Mouse (Mus musculus) kidney, embryonic 14.5 days (tissue): Measurements from ENCODE around the gene Uhrf1. TPM values are rescaled to one million over a fixed set of nuclear protein-coding genes. Genes with fewer than 3 reads are reported as not detected.

Experiments
- ATAC-seq: fragments of 200-750 bp; cut with Nextera tagmentation; 2 replicates; pipeline ENCODE4 v1.8.0; 2017; ENCODE audit warnings: moderate number of reproducible peaks, mild to moderate bottlenecking, moderate TSS enrichment, moderate library complexity; ENCODE audit not compliant: low FRiP score, low TSS enrichment
- H3K27ac ChIP-seq: fragments of 300-500 bp; sonication (generic); 2 replicates; pipeline ENCODE4 v1.5.1; 2014; ENCODE audit warnings: low read depth, mild to moderate bottlenecking, low read length, moderate library complexity, mixed read lengths
- H3K27me3 ChIP-seq: fragments of 300-500 bp; sonication (generic); 2 replicates; pipeline ENCODE4 v1.6.1; 2014; ENCODE audit warnings: mild to moderate bottlenecking, low read length; ENCODE audit not compliant: control insufficient read depth, insufficient read depth
- H3K36me3 ChIP-seq: fragments of 300-500 bp; sonication (generic); 2 replicates; pipeline ENCODE4 v1.6.1; 2014; ENCODE audit warnings: low read length, mixed read lengths; ENCODE audit not compliant: control insufficient read depth, insufficient read depth
- H3K4me1 ChIP-seq: fragments of 300-500 bp; sonication (generic); 2 replicates; pipeline ENCODE4 v1.6.1; 2014; ENCODE audit warnings: low read length, mixed read lengths; ENCODE audit not compliant: control insufficient read depth, insufficient read depth
- H3K4me2 ChIP-seq: fragments of 300-500 bp; sonication (generic); replicated peaks from 2 replicates; pipeline ENCODE4 v1.6.1; 2014; ENCODE audit warnings: low read depth, mild to moderate bottlenecking, low read length
- H3K4me3 ChIP-seq: fragments of 300-500 bp; sonication (generic); 2 replicates; pipeline ENCODE4 v1.5.1; 2014; ENCODE audit warnings: mild to moderate bottlenecking, low read length
- H3K9ac ChIP-seq: fragments of 300-500 bp; sonication (generic); 2 replicates; pipeline ENCODE4 v1.6.1; 2014; ENCODE audit warnings: low read depth, mild to moderate bottlenecking, low read length, moderate library complexity
- H3K9me3 ChIP-seq: fragments of 300-500 bp; sonication (generic); 2 replicates; pipeline ENCODE4 v1.6.1; 2016; ENCODE audit warnings: low read length; ENCODE audit not compliant: control insufficient read depth
- WGBS: fragments of 180-500 bp; shearing (Covaris S2); extraction: QIAGEN DNeasy Blood & Tissue Kit; methylation state at CpG from one replicate; pipeline ENCODE4 v1.1.7; 2014; 5-methylcytosine and 5-hydroxymethylcytosine counted together
- polyA plus RNA-seq: library from polyadenylated mRNA; unstranded; fragments of >200 nt; fragmentation: Nextera tagmentation; extraction: Ambion mirVana; gene quantifications from 2 replicates; pipeline ENCODE4 v1.2.1, GENCODE M21; 2014

Uhrf1 gene
- polyA plus RNA-seq, 1 experiment from 2014 or later = 143 TPM

DNA sequence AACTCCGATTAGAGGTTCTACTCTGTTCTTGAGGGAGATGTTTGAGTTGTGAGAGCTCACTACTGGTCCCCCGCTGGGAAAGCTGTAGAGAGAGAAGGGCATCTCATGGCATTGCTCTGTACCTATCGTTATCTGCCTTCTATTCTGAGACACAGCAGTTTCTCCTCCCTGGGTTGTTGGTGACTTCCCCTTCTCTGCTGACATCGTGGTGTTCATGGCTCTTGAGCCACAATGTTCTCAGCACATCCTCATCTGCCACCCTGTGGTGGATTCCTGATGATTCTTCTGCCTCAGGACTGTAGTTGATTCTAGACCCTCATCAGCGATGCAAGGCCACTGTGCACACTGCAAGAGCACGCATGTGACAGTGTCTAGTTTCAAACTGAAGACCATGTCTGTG lies 34.7 kb downstream of the Uhrf1 start:
- ATAC-seq = no peak
- no peak overlapping the region for H3K9ac ChIP-seq
- H3K4me3 ChIP-seq = no peak overlapping the region
- H3K9me3 ChIP-seq = no peaks in the 10 kb centered on the region
- H3K4me2 ChIP-seq = no peak overlapping the region
- WGBS = 92% methylated on average over 6 of the region's 6 CpGs
- H3K27me3 ChIP-seq = no peaks in the 10 kb centered on the region
- no peaks in the 10 kb centered on the region for H3K4me1 ChIP-seq
- no peak overlapping the region for H3K27ac ChIP-seq
- no peaks in the 10 kb centered on the region; the same call in 1 of the 2 replicates for H3K36me3 ChIP-seq

DNA sequence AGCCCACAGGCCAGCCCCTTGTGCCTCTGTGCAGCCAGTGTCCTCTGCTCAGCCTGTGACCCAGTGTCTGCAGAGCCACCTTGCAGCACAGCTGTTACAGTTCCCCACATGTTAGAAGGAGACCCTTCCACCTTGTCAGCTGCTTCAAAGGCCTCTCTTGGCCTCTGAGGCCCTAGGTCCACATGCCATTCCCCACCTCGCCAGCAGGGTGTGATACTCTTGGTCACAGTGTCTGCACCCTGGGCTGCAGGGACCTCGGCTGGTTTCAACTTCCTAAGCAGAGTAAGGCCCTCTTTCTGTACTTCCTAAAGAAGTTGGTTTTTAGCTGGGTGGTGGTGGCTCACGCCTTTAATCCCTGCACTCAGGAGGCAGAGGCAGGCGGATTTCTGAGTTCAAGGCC lies 35.8 kb downstream of the Uhrf1 start:
- Histone ChIP-seq H3K9ac (no peak overlapping the region), H3K27me3 (no peaks in the 10 kb centered on the region), H3K4me1 (no peaks in the 10 kb centered on the region), H3K4me2 (no peak overlapping the region), H3K9me3 (no peaks in the 10 kb centered on the region), H3K36me3 (no peaks in the 10 kb centered on the region; the same call in 1 of the 2 replicates), H3K27ac (no peak overlapping the region), H3K4me3 (no peak overlapping the region)
- ATAC-seq = no peak
- WGBS = 57% methylated on average over 4 of the region's 4 CpGs

DNA sequence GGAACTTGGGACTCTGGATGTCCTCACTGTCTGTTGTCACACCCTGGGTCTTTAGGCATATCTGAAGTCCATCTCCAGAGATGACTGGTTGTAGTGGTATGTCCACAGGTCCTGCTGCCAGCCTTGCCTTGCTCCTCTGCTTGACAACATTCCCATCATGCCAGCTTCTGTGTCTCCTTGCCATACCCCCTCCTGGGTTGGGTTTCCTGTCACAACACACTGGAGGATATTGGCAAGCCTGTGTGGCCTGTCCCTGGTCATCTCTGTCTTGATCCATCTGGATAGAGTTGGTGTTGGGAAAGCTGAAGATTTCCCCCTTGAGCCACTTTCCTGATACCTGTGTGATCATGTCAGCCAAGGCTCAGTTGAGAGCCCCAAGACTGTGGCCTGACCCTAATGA lies 37.6 kb downstream of the Uhrf1 start:
- no peak overlapping the region for H3K9ac ChIP-seq
- no peak overlapping the region for H3K4me2 ChIP-seq
- no peak overlapping the region for H3K4me3 ChIP-seq
- no peak for ATAC-seq
- no peaks in the 10 kb centered on the region for H3K27me3 ChIP-seq
- H3K4me1 ChIP-seq = no peaks in the 10 kb centered on the region
- H3K36me3 ChIP-seq = no peaks in the 10 kb centered on the region
- no peaks in the 10 kb centered on the region for H3K9me3 ChIP-seq
- no peak overlapping the region for H3K27ac ChIP-seq

DNA sequence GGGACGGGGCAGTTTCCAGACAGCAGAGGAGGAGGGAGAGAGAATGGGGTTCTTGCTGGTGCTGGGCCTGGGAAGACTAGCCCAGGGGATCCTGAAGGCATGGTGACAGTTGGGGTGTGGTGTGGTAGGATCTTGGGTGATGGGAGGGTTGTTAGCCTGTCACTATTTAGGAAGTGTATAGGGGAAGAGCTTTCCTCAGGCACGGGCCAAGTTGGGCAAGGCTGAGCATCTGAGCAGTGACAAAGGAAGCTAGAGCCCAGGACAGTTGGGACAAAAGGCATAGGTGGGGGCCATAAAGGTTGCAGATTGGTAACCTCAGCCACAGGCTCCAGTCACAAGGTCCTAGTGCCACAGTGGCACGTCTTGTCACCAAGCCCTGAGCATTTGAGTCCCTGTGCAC lies 40.3 kb downstream of the Uhrf1 start:
- H3K27me3 ChIP-seq = no peaks in the 10 kb centered on the region
- H3K36me3 ChIP-seq = no peaks in the 10 kb centered on the region
- WGBS = 77% methylated on average over 3 of the region's 3 CpGs
- no peak overlapping the region for H3K4me3 ChIP-seq
- no peak overlapping the region for H3K9ac ChIP-seq
- H3K27ac ChIP-seq = no peak overlapping the region
- H3K4me1 ChIP-seq = no peaks in the 10 kb centered on the region
- ATAC-seq = no peak
- H3K4me2 ChIP-seq = no peak overlapping the region
- H3K9me3 ChIP-seq = no peaks in the 10 kb centered on the region

DNA sequence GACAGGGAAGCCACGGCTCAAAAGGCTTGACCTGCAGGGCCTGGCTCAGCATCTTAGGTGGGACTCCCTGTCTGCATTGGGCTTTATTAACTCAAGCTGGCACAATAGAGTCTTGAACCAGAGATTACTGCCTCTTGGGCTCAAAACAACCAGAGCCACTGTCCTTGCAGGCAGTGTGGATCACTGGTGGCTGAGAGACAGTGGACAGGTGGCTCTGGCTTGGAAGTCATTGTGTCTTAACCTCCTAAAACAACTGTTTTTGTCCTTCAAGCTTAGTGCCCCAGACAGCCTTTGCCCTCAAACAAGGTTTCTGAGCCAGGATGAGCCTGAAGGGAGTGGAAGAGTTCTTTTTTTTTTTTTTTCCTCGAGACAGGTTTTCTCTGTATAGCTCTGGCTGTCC lies 42.2 kb downstream of the Uhrf1 start:
- Histone ChIP-seq H3K4me3 (no peak overlapping the region), H3K9me3 (no peaks in the 10 kb centered on the region), H3K36me3 (no peaks in the 10 kb centered on the region), H3K27ac (no peak overlapping the region), H3K4me2 (no peak overlapping the region), H3K27me3 (no peaks in the 10 kb centered on the region), H3K4me1 (no peaks in the 10 kb centered on the region), H3K9ac (no peak overlapping the region)
- no peak for ATAC-seq
- 66% methylated on average over 2 of the region's 2 CpGs for WGBS

DNA sequence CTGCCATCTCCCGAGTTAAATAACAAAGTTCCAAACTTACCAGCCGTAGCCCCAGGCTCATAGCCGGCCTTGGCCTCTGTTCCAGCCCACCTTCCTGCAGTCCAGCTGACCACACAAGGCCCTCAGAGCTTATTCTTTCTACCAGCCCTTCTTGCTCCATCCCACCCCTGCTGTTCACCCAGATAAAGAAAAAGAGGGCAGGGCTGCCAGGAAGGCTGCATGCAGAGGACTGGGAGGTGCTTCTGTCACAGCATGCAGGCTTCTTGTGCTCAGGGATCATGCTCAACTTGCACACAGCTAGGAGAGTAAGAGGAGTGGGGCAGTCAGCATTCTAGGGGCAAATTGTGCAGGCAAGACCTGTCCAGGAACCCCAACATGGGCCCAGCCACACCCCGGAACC lies 45.0 kb downstream of the Uhrf1 start:
- no peak overlapping the region for H3K27ac ChIP-seq
- no peaks in the 10 kb centered on the region for H3K4me1 ChIP-seq
- H3K4me2 ChIP-seq = no peak overlapping the region
- H3K4me3 ChIP-seq = no peak overlapping the region
- 74% methylated on average over 4 of the region's 4 CpGs for WGBS
- H3K9me3 ChIP-seq = no peaks in the 10 kb centered on the region
- H3K27me3 ChIP-seq = no peaks in the 10 kb centered on the region
- no peak overlapping the region for H3K9ac ChIP-seq
- peaks cover 11% of the 10 kb centered on the region for H3K36me3 ChIP-seq
- no peak for ATAC-seq

DNA sequence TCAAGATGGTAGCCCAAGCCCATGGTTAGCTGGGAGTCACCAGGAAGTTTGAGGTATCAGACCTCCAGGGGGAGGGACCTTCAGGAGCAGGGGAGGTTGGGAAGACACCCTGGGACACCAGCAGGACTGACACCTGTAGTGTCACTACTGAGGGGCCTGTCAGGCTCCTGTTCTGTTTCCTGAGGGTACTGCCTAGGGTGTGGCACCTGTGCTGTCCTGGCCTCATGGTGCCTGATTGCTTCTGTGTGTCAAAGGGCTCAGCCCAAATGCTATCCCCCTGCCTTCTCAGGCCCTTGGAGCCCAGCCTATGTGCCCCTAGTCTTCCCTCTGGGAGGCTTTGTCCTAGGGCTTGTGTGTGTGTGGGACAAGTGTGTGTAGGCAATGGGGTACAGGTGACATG lies 45.5 kb downstream of the Uhrf1 start:
- H3K4me1 ChIP-seq = no peaks in the 10 kb centered on the region
- peaks cover 15% of the 10 kb centered on the region for H3K36me3 ChIP-seq
- no peak overlapping the region for H3K4me2 ChIP-seq
- no peaks in the 10 kb centered on the region for H3K27me3 ChIP-seq
- H3K27ac ChIP-seq = no peak overlapping the region
- no peak overlapping the region for H3K4me3 ChIP-seq
- no peak for ATAC-seq
- H3K9me3 ChIP-seq = no peaks in the 10 kb centered on the region
- H3K9ac ChIP-seq = no peak overlapping the region

DNA sequence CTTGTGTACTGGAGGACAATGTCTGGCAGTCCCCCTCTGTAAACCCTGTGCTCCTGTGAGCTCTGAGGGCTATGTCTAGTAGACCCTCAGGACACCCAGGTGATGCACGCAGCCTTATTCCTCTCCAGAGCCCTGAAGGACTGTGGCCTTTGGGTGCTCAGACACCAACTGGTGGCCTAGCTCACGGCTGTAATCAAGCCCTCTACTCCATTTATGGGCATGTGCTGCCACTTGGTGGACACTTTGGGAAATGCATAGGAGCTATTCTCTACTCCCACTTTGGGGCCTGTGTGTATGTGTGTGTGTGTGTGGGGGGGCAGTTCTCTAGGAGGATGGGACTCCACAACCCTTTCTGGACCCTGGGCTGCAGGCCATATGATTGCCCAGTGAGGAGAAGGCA lies 47.6 kb downstream of the Uhrf1 start:
- no peaks in the 10 kb centered on the region for H3K27me3 ChIP-seq
- H3K36me3 ChIP-seq = peaks cover 33% of the 10 kb centered on the region
- no peaks in the 10 kb centered on the region for H3K4me1 ChIP-seq
- no peak overlapping the region for H3K4me3 ChIP-seq
- no peak overlapping the region for H3K9ac ChIP-seq
- no peaks in the 10 kb centered on the region for H3K9me3 ChIP-seq
- H3K27ac ChIP-seq = no peak overlapping the region
- no peak overlapping the region for H3K4me2 ChIP-seq
- peak; percentile 42 for ATAC-seq
- WGBS = 35% methylated on average over 2 of the region's 2 CpGs

DNA sequence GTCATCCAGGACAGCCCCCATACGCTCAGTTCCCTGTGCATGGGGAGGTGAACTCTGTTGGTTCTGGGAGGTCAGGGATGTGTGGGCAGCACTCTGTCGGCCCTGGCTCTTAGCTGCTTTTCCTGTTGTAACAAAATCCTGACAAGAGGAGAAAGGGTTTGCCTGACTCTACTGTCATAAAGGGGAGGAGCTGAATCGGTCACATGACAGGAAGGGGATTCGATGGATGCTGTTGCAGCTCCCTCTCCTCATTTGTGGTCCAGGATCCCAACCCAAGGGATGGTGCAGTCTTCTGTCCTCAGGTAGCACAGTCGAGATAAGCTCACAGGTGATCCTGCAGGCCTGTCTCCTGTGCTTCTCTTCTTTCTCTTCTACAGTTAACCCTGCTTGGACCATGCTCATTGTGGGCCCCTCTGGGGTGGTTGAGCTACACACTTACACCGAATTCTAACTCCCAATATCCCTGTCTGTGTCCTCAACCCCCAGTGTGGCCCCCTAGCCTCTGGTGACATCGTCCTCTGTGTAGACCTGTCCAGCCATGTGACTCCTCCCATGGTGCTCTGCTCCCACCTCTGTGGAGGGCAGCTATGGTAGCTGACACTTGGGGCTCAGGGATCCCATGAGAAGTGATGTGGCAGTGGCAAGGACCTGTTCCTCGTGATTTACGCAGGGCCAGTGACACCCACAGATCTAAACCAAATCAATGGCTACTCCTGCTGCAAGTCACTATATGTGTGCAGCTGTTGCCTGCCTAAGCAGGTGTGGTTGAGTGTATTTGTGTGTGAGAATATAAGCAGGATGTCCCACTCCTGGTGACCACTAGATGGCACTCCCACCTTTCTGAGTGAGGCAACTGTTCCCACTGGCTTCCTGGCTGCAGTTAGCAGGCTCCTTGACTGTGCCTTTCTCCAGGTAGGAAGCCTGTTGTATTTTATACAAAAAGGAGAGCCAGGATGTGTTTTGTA lies 54.1 kb downstream of the Uhrf1 start:
- no peaks in the 10 kb centered on the region for H3K9me3 ChIP-seq
- no peak overlapping the region for H3K4me2 ChIP-seq
- no peak overlapping the region for H3K27ac ChIP-seq
- no peaks in the 10 kb centered on the region for H3K27me3 ChIP-seq
- H3K4me1 ChIP-seq = no peaks in the 10 kb centered on the region
- H3K9ac ChIP-seq = no peak overlapping the region
- peak; percentile 80 for ATAC-seq
- no peak overlapping the region for H3K4me3 ChIP-seq
- WGBS = 66% methylated on average over 9 of the region's 9 CpGs
- H3K36me3 ChIP-seq = peaks cover 59% of the 10 kb centered on the region
